Mouse (Mus musculus) layer of hippocampus, adult 11-12 months (tissue): ENCODE measurements around the gene Atf7.
A peak's percentile ranks its signal among the peaks of the same experiment; 100 is the strongest.

Experiments used
- DNase-seq: peaks from one replicate; pipeline ENCODE4 v3.0.0; 2022; ENCODE audit warnings: low spot score

Atf7 gene

DNA sequence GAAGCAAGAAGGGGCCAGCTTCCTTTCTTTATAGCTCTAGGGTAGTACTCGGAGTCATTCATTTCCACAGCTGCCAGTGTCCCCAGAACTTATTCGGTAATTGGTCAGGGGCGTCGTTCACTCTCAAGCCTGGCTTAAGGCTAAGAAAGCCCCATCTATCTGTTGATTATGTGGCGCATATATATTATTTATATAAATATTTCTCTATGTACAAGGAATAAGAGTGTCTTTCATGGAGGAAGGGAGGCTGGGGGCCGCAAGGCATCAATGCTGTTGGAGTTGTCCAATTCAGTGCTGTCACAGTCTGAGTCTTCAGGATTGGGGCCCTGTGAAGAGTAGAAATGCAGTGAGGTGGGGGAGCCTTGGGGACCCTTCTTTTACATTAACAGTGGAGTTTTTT, 125.4 kb downstream of the Atf7 start:
- no peak for DNase-seq

DNA sequence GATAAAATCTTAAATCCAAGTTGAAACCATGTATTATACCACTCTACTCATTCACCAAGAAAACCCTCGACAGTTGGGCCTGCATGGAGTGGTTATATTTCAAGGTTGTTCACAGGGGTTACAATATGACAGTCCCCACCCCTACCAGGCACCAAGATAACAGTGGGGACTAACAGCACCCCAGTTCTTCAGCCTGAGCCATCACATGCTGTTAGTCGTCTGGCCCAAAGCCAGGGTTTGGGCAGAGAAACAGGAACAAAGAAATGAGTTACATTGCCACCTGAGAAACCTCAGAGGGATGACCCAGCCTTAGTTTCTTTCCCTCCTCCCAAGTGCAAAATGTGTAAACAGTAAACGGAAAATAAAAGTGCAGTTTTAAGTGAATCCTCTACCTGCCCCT, 125.9 kb downstream of the Atf7 start:
- peak; percentile 26 for DNase-seq

DNA sequence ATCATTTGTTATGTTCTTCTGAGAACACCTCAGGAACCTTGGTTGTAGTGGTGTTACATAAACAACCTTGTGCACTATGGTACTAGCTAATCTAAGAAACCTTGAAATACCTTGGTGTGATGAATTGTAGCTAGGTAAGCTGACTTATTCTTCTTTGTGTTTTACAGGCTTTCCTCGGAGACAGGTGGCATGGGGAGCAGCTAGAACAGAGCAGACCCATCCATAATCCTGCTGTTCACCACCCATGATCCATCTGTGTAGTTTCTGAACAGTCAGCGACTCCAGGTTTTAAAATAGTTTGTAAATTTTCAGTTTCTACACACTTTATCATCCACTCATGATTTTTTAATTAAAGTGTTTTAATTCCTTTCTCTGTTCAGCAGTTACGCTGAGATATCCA, 126.9 kb downstream of the Atf7 start:
- peak; percentile 51 for DNase-seq

DNA sequence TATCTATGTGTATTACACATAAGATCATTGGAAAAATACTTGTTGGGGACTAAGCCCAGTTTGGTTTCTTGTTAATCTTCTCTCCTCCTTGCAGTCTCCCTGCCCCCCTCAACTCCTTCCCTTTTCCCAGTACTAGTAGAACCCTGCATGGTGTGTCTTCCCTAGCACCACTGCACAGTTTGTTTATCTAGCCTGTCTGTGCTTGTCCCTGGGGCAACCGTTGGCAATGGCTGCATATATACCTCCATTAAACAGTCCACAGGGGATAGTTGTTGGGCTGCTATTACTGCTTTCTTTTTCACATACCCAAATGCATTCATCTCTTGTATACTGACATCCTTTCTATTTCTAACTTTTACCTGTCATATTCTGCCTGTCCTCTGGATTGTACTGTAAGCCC, 137.6 kb downstream of the Atf7 start:
- no peak for DNase-seq

DNA sequence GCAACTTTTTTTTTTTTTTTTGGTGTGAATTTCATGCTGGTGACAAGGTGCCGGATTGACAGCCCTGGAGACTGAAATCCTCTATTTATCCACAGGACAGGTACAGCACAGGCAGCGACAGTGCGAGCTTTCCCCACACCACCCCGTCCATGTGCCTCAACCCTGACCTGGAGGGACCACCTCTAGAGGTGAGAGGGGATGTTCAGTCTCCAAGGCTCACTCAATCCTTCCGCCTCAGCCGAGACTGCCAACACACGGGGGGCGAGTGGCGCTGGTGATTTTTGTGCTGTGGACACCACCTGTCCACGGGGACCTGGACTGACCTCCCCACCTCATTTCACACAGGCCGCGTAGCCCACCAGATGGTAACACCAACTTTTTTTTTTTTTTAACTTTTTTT, 139.4 kb downstream of the Atf7 start:
- no peak for DNase-seq

DNA sequence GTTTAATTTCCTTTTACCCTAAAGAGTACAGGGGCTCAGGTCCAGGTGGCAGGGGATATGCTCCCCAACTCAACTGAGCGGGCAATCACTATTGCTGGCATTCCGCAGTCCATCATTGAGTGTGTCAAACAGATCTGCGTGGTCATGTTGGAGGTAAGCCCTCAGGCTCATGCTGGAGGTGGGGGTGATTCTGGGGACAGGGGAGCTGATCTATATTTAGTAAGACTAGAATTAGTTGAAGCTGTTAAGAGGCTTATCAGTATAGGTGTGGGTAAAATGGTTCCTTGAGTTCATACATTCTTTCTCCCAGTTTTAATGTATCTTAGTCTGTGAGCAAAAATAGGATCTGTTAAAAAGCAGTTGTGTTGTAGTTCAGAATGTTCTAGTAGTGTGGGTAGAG, 142.1 kb downstream of the Atf7 start:
- no peak for DNase-seq
